Mouse (Mus musculus) midbrain, embryonic 16.5 days (tissue): ENCODE measurements at regions not wholly inside any gene's neighbourhood (a gene's known extent, or its start where the extent isn't known, plus 50 kb on each side); places are given as distances from the start of the nearest gene placed in this dataset.

Experiments used
- ATAC-seq: fragments of 200-750 bp; cut with Nextera tagmentation; 2 replicates; pipeline ENCODE4 v1.8.0; 2017; ENCODE audit warnings: moderate TSS enrichment
- H3K27ac ChIP-seq: fragments of 300-500 bp; sonication (generic); 2 replicates; pipeline ENCODE4 v1.5.1; 2014; ENCODE audit warnings: mild to moderate bottlenecking, low read length, mixed read lengths
- H3K27me3 ChIP-seq: fragments of 300-500 bp; sonication (generic); 2 replicates; pipeline ENCODE4 v1.6.1; 2014; ENCODE audit warnings: low read depth, low read length, mixed read lengths; ENCODE audit not compliant: control insufficient read depth, insufficient read depth
- H3K36me3 ChIP-seq: fragments of 300-500 bp; sonication (generic); 2 replicates; pipeline ENCODE4 v1.6.1; 2014; ENCODE audit warnings: mild to moderate bottlenecking, low read length, moderate library complexity, mixed read lengths; ENCODE audit not compliant: control insufficient read depth, insufficient read depth
- H3K4me1 ChIP-seq: fragments of 300-500 bp; sonication (generic); 2 replicates; pipeline ENCODE4 v1.6.1; 2014; ENCODE audit warnings: mild to moderate bottlenecking, low read length, mixed read lengths; ENCODE audit not compliant: control insufficient read depth, insufficient read depth
- H3K4me2 ChIP-seq: fragments of 300-500 bp; sonication (generic); 2 replicates; pipeline ENCODE4 v1.6.1; 2014; ENCODE audit warnings: mild to moderate bottlenecking, low read length, mixed read lengths
- H3K4me3 ChIP-seq: fragments of 300-500 bp; sonication (generic); 2 replicates; pipeline ENCODE4 v1.5.1; 2014; ENCODE audit warnings: low read depth, mild to moderate bottlenecking, low read length, moderate library complexity, mixed read lengths
- H3K9ac ChIP-seq: fragments of 300-500 bp; sonication (generic); 2 replicates; pipeline ENCODE4 v1.6.1; 2014; ENCODE audit warnings: low read depth, low read length, mixed read lengths
- H3K9me3 ChIP-seq: fragments of 300-500 bp; sonication (generic); replicated peaks from 2 replicates; pipeline ENCODE4 v1.6.1; 2014; ENCODE audit warnings: mild to moderate bottlenecking, low read length, mixed read lengths; ENCODE audit not compliant: control insufficient read depth, poor library complexity, severe bottlenecking
- WGBS: fragments of 180-500 bp; shearing (Covaris S2); extraction: QIAGEN DNeasy Blood & Tissue Kit; methylation state at CpG from one replicate; pipeline ENCODE4 v1.1.7; 2014; 5-methylcytosine and 5-hydroxymethylcytosine counted together

DNA sequence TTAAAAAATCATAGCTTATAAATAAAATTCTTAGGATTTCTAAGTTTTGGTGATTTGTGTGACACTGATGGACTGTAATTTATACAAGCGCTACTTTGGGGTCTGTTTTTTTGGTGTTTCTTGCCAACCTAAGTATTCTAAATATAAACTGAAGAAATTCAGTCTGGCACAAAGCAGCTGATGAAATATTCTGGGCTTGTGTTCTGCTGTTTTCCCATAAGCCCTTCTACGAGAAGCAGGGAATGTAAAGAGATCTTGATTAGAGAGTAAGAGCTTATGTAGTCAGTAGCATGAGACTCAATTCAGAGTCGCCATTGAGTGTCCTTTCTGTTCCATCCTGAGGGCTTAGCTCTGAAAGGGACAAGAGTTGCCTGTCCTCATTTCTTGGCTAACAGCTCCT, 1046.9 kb downstream of the Car8 start:
- no peak for ATAC-seq
- WGBS = 60% methylated on average over 3 of the region's 3 CpGs
- Histone ChIP-seq H3K4me1 (peaks cover 4% of the 10 kb centered on the region; the same call in 1 of the 2 replicates), H3K36me3 (no peaks in the 10 kb centered on the region), H3K4me2 (no peak overlapping the region), H3K9me3 (no peaks in the 10 kb centered on the region), H3K4me3 (no peak overlapping the region), H3K9ac (no peak overlapping the region), H3K27me3 (no peaks in the 10 kb centered on the region), H3K27ac (no peak overlapping the region)

DNA sequence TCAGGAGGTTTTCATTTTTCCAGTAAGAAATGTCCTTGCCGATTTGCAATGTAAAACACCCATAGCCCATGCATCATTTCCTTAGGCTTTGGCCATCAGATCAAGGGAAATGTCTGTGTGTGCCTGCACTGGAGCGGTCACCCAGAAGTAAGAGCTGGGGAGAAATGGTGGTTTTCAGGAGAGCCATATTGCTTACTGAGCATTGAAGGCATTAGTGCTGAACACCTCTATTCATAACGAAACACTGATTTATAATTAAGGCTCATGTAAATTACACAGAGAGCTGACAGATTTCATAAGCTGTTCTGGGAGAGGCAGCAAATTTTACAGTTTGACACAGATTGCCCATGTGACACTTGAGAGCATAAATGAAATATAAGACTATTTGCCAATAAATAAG, 1047.6 kb downstream of the Car8 start:
- 52% methylated on average over 3 of the region's 3 CpGs for WGBS
- Histone ChIP-seq H3K27ac (no peak overlapping the region), H3K4me2 (no peak overlapping the region), H3K4me1 (peaks cover 4% of the 10 kb centered on the region; the same call in 1 of the 2 replicates), H3K4me3 (no peak overlapping the region), H3K36me3 (no peaks in the 10 kb centered on the region), H3K9ac (no peak overlapping the region), H3K27me3 (no peaks in the 10 kb centered on the region), H3K9me3 (no peaks in the 10 kb centered on the region)
- ATAC-seq = no peak; the same call in 1 of the 2 replicates

DNA sequence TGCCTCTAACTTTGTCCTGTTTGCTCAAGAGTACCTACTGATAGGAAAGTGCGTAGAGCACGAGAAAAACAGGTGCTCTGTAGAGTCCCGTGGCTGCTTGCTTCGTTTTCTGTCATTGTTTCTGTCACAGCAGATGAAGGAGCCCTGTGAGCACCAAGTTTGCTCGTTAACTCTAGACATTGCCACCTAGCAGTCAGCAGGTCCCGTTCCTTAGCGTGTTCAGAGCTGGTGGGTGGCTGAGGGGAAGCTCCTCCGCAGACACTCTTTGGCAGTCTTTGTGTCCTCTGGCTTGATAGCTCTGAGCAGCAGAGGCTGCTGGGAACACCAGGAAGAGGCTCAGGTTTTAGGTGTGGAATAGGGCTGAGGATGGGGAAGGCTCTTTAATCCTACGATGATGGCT, 1063.8 kb downstream of the Car8 start:
- Histone ChIP-seq H3K27ac (no peak overlapping the region), H3K4me3 (no peak overlapping the region), H3K4me1 (no peaks in the 10 kb centered on the region), H3K36me3 (no peaks in the 10 kb centered on the region), H3K9me3 (no peaks in the 10 kb centered on the region), H3K9ac (no peak overlapping the region), H3K27me3 (no peaks in the 10 kb centered on the region), H3K4me2 (no peak overlapping the region)
- ATAC-seq = no peak
- WGBS = 84% methylated on average over 9 of the region's 9 CpGs

DNA sequence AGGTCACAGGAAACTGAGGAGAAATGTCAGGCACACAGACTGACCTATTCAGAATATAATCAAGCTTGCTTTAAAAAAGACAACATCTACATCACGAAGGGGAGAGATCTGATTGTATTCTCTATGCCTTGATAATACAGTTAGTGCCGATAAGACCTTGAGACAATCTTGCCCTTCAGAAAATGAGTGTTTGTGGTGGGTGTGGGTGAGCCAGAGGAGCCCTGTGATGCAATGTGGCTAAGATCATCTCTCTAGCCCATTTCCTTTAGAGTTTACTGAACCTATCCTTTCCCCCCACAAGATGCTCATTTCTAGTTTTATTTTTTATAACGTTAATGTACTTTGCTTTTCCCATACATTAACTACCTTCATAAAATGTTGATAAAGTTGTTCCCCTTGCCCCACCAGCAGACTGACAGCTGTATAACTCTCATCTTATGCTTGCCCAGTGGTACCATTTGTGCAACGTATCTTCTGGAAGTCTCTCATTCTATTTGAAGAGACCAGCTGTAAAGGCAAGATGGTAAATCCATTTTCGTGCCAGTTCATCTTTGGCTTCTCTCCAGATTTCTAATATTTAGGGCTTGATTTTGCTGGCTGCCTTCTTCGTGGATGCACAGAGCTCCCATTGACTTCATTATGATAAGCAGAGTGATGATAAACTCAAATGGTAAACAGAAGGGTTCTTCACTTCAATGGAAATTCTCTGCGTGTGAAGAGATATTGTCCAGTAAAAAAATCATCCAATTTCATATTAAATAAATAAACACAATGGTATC, 1066.1 kb downstream of the Car8 start:
- Histone ChIP-seq H3K4me1 (no peaks in the 10 kb centered on the region), H3K4me3 (no peak overlapping the region), H3K36me3 (no peaks in the 10 kb centered on the region), H3K4me2 (no peak overlapping the region), H3K9ac (no peak overlapping the region), H3K27me3 (no peaks in the 10 kb centered on the region), H3K27ac (no peak overlapping the region), H3K9me3 (no peaks in the 10 kb centered on the region)
- ATAC-seq = no peak
- WGBS = 83% methylated on average over 7 of the region's 7 CpGs

DNA sequence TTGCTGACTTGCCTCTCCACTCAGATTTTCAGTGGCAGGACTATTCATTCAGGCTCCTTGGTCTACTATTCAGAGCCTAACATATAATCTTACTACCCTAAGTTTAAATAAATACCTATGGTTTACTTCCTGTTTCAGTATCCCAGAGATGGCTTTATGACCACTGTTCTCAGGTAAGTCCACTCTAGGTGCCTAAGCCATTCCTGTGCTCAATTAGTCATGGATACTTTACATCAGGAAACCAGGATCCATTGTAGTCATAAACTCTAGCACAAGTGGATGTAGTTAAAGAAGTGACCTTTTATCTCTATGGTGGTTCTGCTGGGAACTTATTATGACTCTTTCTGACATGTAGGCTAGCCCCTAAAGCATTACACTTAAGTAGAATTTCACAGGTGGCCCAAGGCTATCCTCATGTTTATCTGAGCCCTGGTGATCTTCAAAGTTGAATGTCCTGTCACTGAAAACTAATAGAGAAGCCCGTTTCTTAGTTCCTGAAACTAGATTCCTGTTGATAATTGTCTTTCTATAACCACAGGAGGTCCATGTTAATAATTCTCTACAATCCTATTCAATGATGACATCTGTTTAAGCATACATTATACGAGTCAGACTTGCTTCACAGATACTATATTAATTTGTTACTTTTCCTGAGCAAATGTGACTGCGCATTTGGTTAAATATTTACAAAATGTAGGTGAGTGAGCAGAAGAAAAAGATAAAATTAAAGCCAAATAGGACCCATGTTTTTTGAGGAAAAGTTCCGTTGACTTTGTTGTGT, 1067.0 kb downstream of the Car8 start:
- WGBS = 81% methylated on average over 4 of the region's 4 CpGs
- Histone ChIP-seq H3K9me3 (no peaks in the 10 kb centered on the region), H3K27me3 (no peaks in the 10 kb centered on the region), H3K36me3 (no peaks in the 10 kb centered on the region), H3K4me1 (no peaks in the 10 kb centered on the region), H3K27ac (no peak overlapping the region), H3K9ac (no peak overlapping the region), H3K4me2 (no peak overlapping the region), H3K4me3 (no peak overlapping the region)
- ATAC-seq = no peak

DNA sequence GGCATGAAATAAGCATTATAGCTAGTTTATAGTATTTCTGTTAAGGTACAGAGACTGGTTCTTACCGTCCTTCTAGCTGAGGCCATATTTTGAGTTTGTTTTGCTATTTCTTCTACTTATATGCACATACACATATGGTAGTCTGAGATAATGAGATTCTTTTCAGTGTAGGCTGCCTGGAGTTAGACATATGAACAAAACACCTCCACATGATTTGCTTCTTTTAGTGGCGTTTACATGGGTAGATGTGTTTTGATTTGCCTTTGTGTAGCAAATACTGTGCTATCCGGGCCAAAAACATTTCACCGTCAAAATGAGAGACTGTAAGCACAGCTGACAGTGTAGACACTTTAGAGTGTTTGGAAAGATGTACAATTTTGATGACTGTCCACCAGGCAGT, 1077.4 kb downstream of the Car8 start:
- Histone ChIP-seq H3K9ac (no peak overlapping the region), H3K4me1 (no peaks in the 10 kb centered on the region), H3K36me3 (no peaks in the 10 kb centered on the region), H3K27ac (no peak overlapping the region), H3K9me3 (no peaks in the 10 kb centered on the region), H3K4me3 (no peak overlapping the region), H3K27me3 (no peaks in the 10 kb centered on the region), H3K4me2 (no peak overlapping the region)
- ATAC-seq = no peak
- 88% methylated on average over 4 of the region's 4 CpGs for WGBS

DNA sequence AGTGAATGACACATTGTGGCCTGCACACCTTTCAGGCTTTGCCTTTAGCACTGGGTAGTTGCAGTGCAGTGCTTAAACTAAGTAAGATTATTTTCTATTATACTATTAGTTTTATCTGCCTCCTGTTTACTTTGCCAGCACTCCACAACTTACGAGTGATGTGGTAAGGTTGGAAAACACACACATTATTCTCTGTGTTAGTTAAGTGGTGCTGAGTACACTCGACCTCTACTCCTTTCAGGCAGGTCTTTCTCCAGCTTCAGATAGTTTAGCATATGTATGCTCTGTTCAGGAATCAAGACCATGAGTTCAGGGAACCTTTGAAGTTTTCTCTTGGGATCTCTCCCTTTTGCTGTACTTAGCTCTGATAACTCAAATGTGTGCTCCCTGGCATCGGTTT, 1081.0 kb downstream of the Car8 start:
- H3K36me3 ChIP-seq = no peaks in the 10 kb centered on the region
- no peak overlapping the region for H3K9ac ChIP-seq
- H3K27ac ChIP-seq = no peak overlapping the region
- H3K27me3 ChIP-seq = no peaks in the 10 kb centered on the region
- 75% methylated on average over 3 of the region's 3 CpGs for WGBS
- no peaks in the 10 kb centered on the region for H3K9me3 ChIP-seq
- no peak overlapping the region for H3K4me2 ChIP-seq
- no peak for ATAC-seq
- no peak overlapping the region for H3K4me3 ChIP-seq
- no peaks in the 10 kb centered on the region for H3K4me1 ChIP-seq

DNA sequence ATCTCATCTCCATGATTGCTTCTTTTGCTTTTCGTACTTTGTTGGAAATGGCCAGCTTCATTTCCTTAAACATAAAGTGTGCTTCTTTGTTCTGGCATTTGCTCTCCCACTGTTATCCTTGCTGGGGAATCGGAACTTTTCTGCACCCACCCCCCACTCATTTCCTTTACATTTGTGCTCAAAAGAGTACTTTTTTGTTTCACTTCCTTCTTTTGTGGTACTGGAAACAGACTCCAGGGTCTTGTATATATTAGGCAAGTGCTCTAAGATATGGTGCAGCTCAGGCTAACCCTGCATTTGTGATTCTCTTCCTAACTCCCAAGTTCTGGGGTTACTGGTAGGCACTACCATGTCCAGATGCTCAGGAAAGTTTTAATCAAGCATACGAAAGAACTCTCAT, 1084.6 kb downstream of the Car8 start:
- Histone ChIP-seq H3K36me3 (no peaks in the 10 kb centered on the region), H3K4me1 (no peaks in the 10 kb centered on the region), H3K27ac (no peak overlapping the region), H3K9ac (no peak overlapping the region), H3K9me3 (no peaks in the 10 kb centered on the region), H3K27me3 (no peaks in the 10 kb centered on the region), H3K4me2 (no peak overlapping the region), H3K4me3 (no peak overlapping the region)
- 53% methylated on average over 3 of the region's 3 CpGs for WGBS
- ATAC-seq = no peak

DNA sequence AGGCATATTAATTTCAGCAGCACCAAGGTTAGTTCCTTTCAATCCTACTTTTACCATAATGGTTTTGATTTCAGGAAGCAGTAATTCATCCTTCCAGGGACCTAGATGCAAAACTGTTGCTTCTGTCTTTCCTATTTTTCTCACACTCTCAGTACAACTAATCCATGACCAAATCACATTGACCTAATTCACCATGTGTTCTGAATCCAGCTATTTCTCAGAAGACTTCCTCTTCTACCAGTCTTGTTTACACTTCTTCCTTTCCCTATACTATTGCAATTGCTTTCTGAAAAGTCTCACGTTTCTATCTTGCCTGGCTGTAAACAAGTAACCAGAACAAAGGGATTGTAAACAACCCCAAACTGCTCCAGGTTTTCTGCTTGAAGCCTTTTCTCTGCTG, 1085.0 kb downstream of the Car8 start:
- no peak for ATAC-seq
- Histone ChIP-seq H3K36me3 (no peaks in the 10 kb centered on the region), H3K4me3 (no peak overlapping the region), H3K9ac (no peak overlapping the region), H3K4me2 (no peak overlapping the region), H3K27ac (no peak overlapping the region), H3K9me3 (no peaks in the 10 kb centered on the region), H3K27me3 (no peaks in the 10 kb centered on the region), H3K4me1 (no peaks in the 10 kb centered on the region)
- WGBS = 9% methylated on average over 1 of the region's 1 CpGs
